Mouse (Mus musculus): ENCODE measurements around the gene Tmco5. TPM values are rescaled to one million over a fixed set of nuclear protein-coding genes. Genes with fewer than 3 reads are reported as not detected.
"Not testable (repeated sequence)": the region's sequence is repeated elsewhere in the genome, so short reads cannot be mapped to it uniquely, and the experiment has no call there.

Tmco5 gene
- total RNA-seq, 2 experiments from 2014 or later, result not detected

DNA sequence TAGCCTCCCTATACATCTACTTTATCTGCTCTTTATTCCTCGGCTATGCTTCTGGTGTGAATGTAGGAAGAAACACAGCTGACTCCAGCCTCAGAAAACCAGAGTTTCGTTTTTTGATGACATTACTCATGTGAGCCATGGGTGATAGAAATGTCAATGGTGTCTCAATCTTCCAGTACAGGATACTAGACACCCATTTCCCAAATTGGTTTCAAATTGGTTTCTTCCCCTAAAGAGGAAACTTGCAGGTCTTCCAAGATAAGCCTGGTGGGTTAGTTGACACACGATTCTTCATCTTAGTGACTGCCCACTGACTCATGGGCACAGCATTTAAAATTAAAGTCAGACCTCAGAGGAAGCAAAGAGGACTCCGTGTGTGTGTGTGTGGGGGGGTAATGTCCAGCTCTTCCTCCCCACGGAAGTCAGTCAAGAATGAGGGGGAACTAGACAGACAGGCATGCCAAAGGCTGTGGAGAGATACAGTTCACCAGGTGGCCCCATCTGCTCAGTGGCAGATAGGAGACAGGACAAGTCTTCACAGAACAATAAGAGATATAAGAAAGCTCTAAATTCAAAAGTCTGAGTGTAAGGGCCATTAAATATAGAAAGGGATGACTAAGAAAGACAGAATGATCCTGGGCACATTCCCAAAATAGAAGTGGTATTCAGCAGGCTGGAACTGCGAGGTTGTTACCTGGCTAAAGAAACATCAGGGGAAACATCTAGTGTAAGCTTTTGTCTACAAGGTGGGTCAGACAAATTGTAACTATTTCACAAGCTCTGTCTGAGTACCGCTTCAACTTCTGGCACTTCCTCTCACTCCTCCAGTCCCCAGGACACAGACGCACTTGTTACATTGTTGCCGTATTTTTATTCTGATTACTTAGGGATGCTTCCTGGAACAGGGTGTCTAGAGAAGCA lies 44.3 kb downstream of the Tmco5 start:
- 0 out of 2 replicates have a peak, but pooled peaks have one; percentile 14 for ATAC-seq (ENCODE audit: poor library complexity, severe bottlenecking)

DNA sequence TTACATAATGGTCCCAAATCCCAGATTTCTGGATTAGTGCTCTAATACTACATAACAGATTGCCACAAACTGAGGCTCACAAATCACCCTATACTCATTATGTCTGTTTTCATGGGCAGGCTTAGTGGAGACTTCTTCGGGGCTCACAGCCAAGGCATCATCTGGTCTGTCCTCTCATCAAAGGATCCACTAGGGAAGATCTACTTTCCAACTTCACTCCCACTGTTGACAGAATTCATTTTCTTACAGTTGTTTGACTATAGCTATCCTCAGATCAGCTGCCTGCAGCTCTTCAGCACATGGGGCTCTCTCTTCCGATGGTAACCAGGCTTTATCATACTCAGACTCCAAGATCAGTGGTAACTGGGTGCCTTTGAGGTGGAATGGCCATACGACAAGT lies 45.2 kb downstream of the Tmco5 start:
- no peak for ATAC-seq (ENCODE audit: poor library complexity, severe bottlenecking)

DNA sequence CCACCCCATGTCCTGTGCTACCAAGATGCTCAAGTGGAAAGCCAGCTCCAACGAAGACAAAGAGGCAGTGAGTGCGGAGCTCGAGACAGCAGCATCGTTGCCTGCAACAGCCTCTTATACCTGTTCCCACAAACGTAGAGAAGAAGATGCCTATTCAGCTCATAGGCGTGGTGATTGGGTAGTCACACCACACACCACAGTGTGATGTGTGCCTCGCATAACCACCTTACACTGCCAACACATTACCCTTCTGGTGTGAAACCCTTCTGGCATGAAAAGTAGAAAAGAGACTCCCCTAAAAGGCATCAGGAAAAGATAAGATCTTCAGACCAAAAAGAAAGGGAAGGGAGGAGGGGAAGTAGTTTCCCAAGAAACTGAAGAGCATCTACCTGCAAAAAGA lies 45.8 kb downstream of the Tmco5 start:
- no peak for ATAC-seq (ENCODE audit: poor library complexity, severe bottlenecking)

DNA sequence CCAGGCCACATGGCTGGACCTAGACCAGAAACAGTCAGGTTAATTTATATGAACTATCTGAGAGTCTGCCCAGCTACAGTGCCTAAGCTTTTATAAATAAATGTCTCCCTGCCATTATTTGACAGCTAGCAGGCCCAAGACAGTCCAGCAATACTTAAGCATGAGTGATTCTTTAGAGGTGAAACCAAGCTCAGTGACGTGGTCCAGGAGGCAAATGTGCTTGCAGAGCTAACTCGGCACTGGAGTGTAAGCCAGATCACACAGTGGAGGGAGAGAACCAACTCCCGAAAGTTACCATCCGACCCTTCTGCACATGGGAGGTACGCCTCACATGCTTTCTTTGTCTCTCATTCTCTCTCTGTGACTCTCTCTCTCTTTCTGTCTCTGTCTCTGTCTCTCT lies 46.7 kb downstream of the Tmco5 start:
- ATAC-seq (ENCODE audit: poor library complexity, severe bottlenecking), result no peak

DNA sequence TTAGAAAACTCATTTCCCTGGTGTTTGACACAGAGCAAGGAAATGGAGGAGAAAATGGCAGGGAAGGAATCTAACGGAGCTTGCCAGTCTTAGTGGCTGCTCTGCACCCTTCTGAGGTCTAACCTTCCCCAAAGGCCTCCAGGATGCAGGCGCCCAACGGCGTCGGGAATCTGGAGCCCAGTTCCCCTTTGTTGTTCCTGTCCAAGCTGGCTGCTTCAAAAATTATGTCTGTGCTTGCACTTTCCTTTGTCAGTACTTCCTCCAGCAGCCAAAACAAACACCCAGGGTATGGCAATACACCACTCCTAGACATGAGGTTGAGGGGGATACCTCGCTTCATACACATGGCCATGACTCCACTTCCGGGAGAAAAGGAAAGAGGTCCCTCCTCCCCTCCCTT lies 53.7 kb downstream of the Tmco5 start:
- peak; percentile 77 for ATAC-seq (ENCODE audit: poor library complexity, severe bottlenecking)

DNA sequence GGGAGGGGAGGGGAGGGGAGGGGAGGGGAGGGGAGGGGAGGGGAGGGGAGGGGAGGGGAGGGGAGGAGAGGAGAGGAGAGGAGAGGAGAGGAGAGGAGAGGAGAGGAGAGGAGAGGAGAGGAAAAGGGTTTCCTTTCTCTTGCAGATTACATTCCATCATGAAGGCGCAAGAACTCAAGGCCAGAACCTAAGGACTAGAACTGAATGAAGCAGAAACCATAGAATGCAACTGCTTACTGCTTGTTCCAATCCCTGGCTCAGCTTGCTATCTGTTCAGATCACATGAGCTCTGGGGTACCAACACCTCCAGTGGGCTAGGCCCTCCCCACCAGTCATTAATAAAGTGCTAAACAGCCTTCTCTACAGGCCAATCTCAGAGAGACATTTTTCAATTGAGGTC lies 55.7 kb downstream of the Tmco5 start:
- ATAC-seq (ENCODE audit: poor library complexity, severe bottlenecking), result not testable (repeated sequence)

DNA sequence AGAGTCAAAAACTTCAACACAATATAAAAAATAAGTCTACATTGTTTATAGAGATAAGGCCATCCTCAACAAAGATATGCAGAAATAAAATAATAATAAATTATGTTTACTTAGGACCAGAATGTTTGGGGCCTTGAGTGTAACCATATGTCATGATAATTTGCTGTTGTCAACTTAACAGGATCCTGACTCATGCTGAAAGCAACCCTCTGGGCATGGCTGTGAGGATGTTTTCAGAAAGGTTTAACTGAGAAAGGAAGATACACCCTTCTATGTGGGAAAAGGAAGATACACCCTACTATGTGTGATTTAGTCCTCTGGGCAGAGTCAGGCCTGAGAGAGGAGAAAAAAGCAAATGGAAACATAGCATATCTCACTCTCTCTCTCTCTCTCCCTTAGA lies 56.3 kb downstream of the Tmco5 start:
- no peak for ATAC-seq (ENCODE audit: poor library complexity, severe bottlenecking)

DNA sequence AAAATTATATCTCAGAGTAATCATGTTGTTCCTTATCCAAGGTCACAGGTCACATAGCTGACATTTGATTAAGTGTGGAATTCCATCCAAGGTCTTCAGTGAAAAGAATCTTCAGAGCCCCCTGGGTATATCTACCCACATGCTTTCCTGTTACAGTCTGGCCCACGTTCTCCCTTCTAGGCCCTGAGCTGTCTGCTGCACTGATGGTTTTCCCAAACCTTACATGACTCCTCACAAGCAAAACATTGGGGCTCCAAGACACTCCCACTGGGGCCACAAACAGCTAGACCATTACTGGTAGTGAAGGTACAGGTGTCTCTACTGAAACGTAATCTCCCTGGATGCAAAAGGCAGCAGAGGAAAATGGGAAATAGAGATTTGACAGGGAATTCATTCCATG lies 57.9 kb downstream of the Tmco5 start:
- no peak for ATAC-seq (ENCODE audit: poor library complexity, severe bottlenecking)

DNA sequence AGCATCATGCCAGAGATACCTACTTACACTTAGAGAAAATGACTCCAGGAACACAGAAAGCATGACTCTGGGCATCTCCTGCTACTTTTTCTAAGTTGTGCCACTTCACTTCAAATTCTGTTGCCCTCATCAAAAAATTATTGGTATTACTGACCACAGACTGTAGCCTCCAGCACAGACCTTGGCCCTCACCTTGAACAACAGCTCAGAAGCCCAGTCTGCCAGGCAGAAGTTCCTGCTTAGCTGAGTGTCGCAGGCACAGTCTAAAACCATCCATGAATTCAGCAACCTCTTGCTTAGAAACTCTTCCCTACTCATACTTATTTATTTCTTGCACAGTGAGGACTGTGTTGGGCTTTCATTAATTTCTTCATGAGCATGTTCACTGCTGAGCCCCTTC lies 58.7 kb downstream of the Tmco5 start:
- no peak for ATAC-seq (ENCODE audit: poor library complexity, severe bottlenecking)

DNA sequence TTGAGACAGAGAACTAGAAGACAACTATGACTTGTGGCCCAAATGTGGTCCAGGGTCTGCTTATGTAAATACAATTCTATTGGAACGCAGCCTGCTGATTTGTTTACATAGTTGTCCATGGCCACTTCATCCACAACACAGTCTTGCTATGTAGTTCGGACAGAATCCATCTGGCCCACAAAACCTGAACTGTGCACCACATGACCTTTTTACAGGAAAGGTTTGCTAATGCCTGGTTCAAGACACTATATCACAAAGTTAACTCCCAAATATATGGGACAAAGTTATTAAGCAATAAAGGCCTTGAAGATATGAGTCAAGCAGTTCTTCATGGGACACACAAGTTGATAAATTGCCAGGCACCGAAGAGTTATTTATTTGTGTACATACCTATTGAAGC lies 63.3 kb downstream of the Tmco5 start:
- no peak for ATAC-seq (ENCODE audit: poor library complexity, severe bottlenecking)

Other genes starting within 250 kb of the Tmco5 start
- gene Spred1, start 242.7 kb downstream of the Tmco5 start, total RNA-seq (2015), result 10.7 and 13.4 TPM in 2 replicates
- 12.5 and 13.9 TPM in 2 replicates for gene Spred1, start 242.7 kb downstream of the Tmco5 start, total RNA-seq (2017)

Data from megakaryocyte, adult 5-6 weeks (primary cell).